Mouse (Mus musculus): Measurements from ENCODE around the gene Vpreb2.

- no peak for TF ChIP-seq CTCF (IDR thresholded peaks at IDR 0.05; ENCODE audit: borderline replicate concordance, control insufficient read depth, extremely low read depth, insufficient read depth, low read length, poor library complexity)
- no peak for TF ChIP-seq POLR2A (IDR thresholded peaks at IDR 0.05; ENCODE audit: control insufficient read depth, extremely low read depth, insufficient read depth, low read length, poor library complexity)
Measured at GRCm38 (mm10) chr16:17933594-17934444, 46.4 kb upstream of the Vpreb2 start.
